Mouse (Mus musculus): ENCODE results near the gene Phldb2.
A peak's percentile ranks its signal among the peaks of the same experiment; 100 is the strongest.

The Phldb2 gene

DNA sequence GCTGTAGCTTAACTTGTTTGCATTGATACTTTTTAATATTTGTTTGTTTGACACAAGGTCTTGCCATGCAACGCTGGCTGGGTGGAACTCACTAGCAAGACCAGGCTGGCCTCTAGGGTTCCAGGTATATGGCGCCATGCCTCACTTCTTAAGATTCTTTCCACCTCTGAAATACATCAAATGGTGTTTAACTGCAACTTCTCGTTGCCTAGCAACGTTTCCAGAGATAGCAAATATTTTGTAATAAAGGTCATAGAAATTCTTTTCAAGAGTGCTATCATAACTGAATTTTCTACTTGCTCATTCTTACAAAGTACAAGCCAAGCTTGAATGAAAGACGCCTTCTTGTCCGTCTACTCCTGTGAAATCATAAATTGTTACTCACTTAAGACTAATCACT, 165.7 kb downstream of the Phldb2 start:
- no peak for DNase-seq

DNA sequence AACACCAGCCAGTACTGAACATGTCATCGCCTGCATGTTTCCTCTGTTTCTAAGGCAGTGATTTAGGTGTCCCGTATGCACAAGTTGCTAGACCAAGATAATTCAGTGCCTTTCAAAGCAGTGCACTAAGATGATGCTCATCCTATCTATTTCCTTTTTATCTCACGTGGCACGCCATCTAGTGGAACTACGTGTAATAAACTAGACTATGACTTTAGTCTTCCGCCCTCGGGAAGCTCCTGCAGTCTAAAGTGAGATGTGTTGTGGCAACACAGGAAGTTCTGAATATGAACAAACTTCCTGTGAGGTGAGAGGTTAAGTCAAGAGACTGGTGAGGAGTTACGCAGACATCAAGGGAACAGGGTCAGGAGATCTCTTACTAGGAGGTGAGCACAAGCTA, 166.8 kb downstream of the Phldb2 start:
- DNase-seq: no peak

DNA sequence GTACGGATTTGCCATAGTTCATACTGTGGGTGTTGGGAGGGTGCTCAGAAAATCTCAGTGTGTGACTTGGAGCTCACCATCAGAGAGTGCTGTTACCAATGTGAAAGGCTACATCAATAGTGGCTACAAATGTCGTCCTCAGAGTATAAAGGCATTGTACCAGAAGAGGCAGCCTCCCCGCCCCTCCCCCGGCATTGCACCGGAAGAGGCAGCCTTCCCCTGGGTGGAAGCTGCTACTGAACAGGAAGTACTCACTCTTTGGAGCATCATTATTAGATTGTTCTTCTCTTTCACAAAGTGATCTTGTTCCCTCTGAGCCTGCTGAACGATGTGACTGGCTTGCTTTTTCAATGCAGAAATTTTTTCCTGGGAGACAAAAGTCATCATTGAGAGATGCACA, 173.4 kb downstream of the Phldb2 start:
- DNase-seq: no peak

DNA sequence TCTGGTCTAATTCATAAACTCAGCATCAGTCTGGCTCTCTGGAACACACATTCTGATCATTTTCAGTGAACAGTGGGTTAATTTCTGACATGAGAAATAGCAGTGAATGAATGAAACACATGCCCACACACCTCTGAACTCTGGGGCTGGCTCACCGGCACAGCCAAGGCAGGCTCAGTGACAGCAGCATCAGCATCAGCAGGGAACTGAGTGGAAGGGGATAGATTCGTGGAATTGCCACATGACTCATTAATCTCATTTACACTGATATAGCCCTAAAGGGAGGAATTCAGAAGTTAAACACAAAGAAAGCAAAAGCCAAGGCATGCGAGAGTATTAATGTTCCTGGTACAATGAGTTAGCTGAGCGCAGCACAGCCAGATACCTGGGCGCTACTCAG, 178.6 kb downstream of the Phldb2 start:
- no peak for DNase-seq

DNA sequence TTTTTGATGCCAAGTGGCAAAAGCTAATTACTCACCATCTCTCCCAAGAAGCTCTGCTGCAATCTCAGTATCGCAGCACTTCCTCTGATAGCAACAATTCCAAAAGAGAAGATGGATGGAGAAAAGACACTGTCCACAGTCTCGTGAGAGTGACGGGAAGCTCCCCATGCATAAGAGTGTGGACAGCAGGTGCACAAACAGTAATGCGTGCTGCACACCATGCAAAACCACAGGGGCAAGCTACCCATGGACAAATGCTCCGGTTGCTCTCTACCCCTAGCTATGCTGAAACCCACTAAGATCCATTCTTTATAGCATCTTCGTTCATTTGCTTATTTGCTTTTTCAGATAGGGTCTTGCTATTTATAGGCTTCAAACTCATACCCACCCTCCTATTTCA, 182.5 kb downstream of the Phldb2 start:
- DNase-seq: no peak

DNA sequence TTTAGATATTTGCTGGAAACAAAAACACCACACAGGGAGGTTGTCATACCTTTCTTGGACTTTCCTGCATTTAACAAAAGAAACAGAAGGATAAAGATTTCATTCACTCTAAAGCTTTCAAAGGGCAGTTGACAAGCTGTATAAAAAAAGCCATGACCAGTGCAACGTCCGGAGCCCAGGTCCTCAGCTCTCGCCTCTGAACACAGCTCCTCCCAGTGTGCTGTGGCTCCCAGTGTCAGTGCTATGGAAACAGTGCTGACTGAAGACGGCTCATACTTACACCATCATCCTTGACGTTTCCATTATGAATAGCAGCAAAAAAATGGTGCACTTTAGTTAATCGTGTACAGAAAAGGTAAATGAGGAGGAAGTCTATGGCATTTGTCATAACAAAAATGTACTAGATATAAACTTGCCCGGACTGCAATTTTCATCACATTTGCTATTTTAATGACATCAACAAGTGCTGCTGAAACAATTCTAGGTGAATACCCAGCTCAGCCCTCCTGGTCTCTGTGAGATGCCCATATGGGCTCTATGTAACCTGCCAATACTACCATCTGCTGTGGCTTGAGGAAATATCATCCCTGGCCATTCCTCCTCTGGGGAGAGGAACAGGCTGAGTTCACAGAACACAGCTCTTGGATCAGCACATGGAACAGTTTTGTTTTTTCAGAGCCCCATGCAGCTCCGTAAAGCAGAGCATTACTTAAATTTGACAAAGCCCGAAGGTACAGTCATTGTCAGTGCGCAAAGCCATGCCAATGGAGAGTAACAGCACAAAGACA, 185.4 kb downstream of the Phldb2 start:
- no peak for DNase-seq

DNA sequence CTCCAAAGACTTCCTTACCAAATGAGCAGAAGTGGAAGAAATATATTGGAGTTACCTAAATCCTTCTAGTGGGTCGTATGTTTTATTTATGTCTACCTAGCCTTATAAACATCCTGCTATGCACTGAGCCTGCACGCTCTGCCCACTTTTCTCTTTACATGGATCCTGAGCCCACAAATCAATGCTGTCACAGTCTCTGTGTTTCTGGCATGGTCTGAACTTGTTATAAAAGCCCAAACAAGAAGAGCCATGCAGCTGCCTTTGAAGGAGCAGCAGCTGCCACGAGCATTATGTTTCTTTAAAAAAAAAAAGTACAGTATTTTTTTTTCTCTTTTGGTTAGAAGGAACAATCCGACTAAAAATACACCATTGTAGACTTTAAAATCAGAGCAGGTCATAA, 186.0 kb downstream of the Phldb2 start:
- no peak for DNase-seq

DNA sequence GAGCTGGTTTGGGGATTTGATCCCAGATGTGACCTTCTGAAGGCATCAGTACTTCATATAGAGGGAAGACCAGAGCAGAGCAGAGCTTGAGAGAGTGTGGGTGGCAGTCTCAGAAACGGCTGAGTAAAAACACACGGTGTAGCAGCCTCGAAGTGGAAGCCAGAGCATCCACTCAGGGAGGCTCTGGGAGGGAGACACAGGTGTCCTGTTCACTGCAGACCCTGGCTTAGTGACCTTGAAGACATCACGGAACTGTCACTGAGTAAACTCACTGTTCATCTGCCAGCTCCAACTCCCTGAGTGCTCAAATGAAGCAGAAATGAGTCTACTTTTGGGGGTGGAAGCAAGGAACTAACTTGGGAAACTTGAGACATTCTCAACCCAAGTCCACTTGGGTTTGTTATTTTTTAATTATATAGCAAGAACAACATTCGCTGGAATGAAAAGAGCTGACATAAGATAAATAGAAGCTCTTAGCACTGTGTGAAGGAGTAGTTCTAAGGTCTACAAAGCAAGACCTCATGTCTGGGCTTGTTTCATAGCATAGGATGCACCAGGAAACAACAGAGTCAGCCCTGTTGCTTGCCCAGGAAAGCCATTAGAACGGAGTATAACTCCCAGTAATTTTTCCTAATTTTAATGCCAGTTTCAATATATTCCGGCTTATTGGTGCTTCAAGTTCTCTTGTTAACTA, 187.4 kb downstream of the Phldb2 start:
- no peak for DNase-seq

DNA sequence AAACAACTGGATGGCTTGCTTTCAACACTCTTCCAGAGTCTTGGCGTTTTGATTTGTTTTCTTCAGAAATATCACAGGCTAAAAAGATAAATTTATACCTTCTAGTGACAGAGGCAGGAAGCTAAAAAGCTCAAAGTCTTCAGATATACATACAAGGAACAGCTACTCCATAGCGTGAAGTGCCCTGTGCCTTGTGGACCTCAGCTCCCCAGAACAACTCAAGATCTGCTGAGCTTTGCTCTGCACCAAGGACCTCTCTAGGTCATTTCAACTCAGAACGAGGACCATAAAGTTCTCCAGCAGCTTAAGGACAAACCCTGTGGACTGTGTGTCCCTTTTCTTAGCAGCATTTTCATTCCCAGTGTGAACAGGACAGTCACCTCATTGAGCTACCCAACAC, 188.3 kb downstream of the Phldb2 start:
- no peak for DNase-seq

DNA sequence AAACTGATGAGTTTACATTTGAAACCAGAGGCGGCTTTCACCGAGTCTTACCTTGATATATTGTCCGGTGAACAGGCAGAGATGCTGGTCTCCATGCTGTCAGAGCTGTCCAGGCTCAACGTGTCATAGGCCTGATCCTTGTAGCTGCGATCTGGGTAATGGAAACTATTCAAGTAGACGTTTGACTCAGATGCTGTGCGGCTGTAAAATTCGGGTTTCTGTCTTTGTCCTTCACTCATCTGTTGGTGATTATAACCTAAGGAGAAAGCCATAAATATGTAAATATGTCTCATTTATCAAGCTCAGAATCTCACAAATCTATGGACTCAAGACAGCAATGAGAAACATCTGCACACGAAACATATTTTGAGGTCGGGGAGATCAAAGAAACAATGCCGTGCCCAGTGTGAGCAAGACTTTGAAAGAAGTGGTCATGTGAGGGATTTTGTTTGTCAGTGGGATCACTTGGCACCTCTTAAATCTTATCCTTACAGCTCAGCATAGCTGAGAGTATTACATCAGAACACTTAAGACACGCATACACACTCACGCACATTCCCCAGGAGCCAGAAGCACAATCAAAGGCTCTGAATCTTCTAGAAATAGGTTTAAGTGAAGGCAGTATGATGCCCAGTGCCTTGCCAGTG, 190.4 kb downstream of the Phldb2 start:
- DNase-seq: no peak

DNA sequence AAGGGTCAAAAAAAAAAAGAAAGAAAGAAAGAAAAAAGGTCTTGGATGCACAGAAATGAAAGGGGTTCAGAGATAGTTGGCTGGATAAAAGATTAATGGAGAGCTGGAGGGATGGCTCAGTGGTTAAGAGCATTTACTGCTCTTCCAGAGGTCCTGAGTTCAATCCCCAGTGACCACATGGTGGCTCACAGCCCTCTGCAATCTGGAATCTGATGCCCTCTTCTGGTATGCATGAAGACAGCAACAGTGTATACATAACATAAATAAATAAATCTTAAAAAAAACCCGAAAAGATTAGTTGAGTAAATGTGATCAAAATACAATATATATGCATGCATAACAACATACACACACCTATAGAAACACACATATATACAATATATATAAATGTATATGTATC, 192.0 kb downstream of the Phldb2 start:
- no peak for DNase-seq

DNA sequence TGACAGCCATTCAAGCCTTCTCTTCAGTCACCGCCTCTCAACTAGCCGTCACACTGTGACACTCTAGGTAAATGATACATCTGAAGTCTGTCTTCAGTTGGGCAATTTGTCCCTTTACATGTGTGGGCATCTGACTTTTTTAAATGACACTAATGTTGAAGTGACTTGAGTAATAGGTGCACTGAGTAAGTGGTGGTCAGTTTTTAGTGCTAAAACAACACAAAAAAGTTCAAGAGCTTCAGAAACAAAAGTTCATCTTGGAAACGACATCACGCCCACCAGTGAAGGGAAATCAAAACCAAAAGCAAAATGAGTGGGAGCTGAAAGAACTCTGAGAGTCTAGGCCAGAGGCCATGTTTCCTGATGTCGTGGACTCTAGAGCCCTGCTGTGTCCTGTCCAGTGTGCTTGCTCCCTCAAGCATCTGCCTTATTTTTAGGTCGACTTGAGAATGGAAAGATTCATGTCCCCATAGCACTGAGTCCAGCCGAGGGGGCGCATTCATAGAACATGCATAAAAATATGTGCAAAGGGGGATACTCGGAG, 194.6 kb downstream of the Phldb2 start:
- DNase-seq: no peak

DNA sequence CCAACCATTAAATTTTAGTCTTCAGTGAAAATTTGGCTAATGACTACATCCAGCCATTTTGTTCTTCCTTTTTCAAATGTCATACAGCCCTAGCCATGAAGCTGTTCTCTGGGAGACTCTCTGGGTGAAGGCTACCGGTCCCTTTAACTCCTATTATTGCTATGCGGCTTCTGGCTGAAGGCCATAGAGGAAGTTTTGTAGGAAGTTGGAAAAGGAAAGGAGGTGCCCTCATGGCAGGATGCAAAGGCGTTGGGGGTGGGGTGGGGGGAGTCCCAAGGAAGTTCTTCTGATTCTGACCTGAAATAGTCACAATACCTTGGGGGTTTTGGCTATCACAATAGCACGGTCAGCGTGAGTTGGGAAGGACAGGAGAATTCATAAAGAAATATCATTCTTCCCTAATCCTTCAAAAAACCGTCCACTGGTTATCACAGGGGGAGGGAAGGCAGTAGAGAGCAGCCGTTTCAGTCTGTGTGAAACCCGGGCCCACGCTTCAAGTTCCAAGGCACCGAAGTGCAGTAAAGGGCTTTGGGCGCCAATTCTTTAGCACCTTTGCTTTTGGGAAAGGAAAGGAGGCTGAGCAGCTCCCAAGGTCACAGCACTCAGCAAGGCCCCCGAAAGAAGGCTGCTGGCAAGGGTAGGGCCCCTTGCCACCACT, 195.8 kb downstream of the Phldb2 start:
- peak; percentile 68 for DNase-seq

DNA sequence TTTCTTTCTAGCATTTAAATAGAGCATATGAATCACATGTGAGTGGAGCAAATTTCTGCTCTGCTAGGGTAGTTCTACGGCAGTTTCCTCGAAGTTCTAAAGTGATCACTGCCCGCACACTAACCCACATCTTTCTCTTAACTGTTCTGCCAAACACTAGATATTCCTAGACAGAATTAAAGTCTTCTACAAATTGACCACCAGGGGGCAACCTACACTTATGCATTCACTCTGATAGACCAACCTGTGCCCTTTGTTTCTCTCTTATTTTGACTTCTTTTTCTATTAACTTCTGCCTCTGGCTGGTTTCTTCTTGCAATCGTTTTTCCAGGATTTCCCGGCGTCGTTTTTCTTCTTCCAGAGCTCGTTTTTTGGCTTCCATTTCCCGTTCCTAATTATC, 196.5 kb downstream of the Phldb2 start:
- no peak for DNase-seq

DNA sequence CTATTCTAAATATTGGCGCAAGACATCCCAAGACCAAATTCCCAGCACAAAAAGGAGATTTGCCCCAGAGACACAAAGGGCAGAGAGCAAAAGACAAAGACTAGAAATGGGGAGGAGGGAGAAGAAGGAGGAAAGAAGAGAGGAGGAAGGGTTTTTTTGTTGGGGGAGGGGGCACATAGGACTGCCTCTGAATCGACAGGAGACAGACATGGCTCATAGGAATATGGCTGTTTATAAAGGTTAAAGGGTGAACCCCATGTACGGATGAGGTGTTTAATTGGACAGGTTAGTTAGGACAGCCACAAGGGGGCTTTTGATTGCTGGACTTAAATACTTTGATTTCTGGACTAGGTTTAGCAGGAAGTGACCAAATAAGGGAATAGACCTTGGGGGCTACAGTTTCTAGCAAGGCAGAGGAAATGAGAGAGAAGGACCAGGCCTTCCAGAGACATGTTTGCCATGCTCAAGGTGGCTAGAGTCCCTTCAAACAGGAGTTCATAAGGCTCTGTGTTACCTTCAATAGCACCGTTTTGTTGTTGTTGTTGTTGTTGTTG, 209.7 kb downstream of the Phldb2 start:
- DNase-seq: peak; percentile 20

DNA sequence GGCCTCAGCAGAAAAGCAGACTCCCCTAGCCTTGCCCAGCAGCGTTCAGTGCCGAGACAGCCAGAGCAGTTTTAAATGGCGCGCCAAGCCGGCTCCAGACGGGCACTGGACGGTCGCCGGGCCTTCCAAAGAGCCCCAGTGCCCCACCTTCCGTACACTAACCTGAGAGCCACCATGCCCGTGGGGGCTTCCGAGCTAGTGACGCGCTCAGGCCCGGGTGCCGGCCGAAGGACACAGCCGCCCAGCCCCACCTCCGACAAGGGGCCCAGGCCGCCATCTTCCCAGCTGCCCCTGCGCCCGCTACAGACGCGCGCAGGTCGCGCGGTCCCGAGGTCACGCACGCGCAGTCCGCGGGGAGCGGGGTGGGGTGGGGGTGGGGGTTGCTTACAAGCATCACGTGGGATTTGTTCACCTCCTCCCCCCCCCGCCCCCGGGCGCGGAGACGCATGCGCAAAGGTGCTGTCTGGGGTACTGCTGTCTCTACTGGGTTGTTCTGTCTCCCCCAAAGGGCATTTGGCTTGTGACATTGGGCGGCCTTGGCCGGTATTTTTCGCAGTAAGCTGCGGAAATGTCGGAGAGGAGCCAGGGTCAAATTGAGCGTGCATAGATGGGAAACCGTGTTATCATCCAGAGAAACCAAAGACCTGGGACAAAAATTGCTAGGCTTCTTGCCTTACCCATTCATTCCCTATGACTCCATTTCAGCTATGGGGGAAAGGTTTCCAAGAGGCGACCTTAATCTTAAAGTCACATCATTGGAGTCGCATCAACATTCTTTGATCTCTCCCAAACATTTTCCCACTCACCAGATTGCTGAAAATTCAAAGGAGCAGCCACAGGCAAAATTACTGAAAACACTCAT, 210.6 kb downstream of the Phldb2 start, which contains the start of gene Abhd10:
TSS of gene Abhd10 (minus strand) at position 341 of the 862 bp plus-strand sequence.
- peak; percentile 96 for DNase-seq

DNA sequence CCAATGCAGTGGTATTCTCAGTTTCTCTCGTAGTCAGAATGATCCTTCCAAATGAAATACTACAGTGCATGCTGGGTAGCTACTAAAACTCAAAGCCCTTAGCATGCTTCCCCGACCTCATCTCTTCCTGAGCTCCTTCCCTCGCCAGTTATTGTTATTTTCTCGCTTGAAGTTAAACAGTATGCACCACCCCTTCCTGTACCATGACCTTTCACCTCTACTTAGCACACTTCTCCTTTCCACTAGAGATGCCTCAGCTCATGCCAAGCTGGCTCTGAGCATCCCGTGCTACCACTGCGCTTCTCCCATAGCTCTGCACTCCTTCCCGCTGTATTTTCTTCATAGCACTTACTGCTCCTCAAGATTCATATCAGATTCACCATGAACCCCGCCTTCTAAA, 215.5 kb downstream of the Phldb2 start:
- no peak for DNase-seq

DNA sequence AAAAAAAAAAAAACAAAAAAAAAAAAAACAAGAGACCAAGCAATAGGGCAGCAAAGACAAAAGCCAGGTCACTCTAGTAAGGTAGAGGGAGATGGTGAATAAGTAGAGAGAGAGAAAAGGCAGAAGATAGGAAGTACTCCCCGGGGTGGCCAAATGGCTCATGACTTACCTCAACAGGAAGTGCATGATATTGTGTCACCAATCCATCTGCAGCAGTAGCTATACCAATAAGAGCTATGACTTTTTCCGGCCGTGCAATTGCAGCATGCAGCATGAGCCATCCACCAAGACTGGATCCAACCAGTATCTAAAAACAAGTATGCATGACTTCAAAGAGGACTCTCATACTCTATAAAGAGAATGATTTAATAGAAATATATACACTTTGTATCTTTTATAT, 216.7 kb downstream of the Phldb2 start:
- DNase-seq: no peak

DNA sequence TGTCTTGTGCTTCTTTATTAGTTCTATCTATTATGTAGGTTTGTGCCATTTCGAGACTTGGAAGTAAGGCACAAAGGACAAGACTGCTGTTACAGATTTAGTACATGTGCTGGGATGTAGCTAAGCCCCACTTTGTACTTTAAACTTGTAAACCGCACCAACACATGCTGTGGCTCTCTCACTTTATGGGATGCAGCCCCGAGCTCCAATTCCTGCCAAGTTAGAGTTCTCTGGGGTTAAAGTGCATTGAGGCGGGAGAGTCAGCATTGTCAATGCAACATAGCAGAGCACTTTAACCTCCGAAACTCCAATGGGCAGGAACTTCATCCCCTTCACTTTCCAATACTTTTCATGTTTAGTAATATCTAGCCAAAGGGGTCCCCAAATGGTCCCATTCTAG, 224.2 kb downstream of the Phldb2 start:
- DNase-seq: peak; percentile 56

DNA sequence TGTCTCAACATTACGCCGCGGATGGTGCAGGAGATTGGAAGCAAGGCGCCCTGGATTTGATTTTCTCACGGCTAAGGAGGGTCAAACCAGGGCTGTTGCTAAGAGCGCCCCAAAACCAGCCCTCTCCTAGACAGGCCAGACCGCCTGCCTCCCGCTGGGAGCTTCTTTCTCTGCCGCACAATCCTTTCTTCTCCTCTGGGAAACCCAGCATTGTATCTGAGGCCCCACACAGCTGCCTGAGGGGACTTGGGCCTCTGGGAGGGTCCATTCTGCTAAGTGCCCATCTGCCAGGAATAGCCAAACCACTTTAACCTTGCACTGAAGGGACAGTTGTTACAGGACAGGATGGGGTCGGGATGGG, 228.7 kb downstream of the Phldb2 start:
- DNase-seq: no peak

DNA sequence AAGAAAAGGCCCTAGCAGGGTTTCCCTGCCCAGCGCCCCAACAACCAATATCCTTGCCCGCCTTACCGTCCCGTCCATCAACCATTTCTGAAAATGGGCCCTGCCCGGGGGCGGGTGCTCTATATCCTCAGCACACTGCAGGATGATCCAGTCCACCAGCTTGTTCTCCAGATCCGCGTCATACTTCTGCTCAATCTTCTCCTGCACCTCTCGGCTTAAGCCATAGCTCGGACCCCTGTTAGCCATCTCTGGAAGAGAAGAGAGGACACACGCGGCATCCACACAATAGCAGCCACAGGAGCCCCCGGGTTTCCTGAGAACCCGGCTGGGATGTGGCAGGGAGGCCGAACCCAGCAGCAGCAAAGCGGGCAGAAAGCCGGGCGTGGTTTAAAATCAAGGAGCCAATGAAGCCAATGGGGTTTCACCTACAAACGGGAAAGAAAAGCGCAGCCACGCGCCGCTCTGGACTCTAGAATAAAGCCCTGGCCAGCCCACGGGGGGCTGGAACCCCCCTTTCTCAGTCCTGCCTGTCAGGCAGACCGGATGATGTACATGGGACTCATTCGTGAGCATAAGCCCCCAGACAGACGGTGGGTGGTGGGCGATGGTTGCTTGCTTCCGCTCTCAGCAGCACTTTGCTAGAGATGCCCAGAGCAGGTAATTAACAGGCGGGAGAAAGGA, 229.2 kb downstream of the Phldb2 start, which contains the start of gene Tagln3:
TSS of gene Tagln3 (minus strand) at position 548 of the 681 bp plus-strand sequence.
- DNase-seq: no peak
